Mouse (Mus musculus): ENCODE results near the gene Snx11.

- no peak for TF ChIP-seq POLR2A (IDR thresholded peaks at IDR 0.05; ENCODE audit: control insufficient read depth, low read depth, low read length)
- TF ChIP-seq CTCF (IDR thresholded peaks at IDR 0.05; ENCODE audit: control insufficient read depth, insufficient read depth, insufficient replicate concordance, low read depth, low read length) = no peak
Measured at GRCm38 (mm10) chr11:96775063-96775462, 2.3 kb downstream of the Snx11 start.
